Mouse (Mus musculus): ENCODE data around the gene Selenok. TPM values are rescaled to one million over a fixed set of nuclear protein-coding genes. Genes with fewer than 3 reads are reported as not detected.

Selenok gene
- polyA plus RNA-seq, 1 experiment from 2014 or later = 406 TPM

- H3K9ac ChIP-seq = no peak overlapping the region
- H3K27ac ChIP-seq (replicated peaks) = no peak overlapping the region
- H3K27me3 ChIP-seq = no peaks in the 10 kb centered on the region
- H3K4me2 ChIP-seq = no peak overlapping the region
- ATAC-seq (ENCODE audit: low FRiP score, low read depth) = no peak
- WGBS = 92% methylated on average over 8 of the region's 8 CpGs
- no peaks in the 10 kb centered on the region for H3K9me3 ChIP-seq
- H3K36me3 ChIP-seq = no peaks in the 10 kb centered on the region
- no peaks in the 10 kb centered on the region for H3K4me1 ChIP-seq (replicated peaks)
- H3K4me3 ChIP-seq = no peak overlapping the region
Measured at GRCm38 (mm10) chr14:30019375-30019774, 51.3 kb downstream of the Selenok start.

DNA sequence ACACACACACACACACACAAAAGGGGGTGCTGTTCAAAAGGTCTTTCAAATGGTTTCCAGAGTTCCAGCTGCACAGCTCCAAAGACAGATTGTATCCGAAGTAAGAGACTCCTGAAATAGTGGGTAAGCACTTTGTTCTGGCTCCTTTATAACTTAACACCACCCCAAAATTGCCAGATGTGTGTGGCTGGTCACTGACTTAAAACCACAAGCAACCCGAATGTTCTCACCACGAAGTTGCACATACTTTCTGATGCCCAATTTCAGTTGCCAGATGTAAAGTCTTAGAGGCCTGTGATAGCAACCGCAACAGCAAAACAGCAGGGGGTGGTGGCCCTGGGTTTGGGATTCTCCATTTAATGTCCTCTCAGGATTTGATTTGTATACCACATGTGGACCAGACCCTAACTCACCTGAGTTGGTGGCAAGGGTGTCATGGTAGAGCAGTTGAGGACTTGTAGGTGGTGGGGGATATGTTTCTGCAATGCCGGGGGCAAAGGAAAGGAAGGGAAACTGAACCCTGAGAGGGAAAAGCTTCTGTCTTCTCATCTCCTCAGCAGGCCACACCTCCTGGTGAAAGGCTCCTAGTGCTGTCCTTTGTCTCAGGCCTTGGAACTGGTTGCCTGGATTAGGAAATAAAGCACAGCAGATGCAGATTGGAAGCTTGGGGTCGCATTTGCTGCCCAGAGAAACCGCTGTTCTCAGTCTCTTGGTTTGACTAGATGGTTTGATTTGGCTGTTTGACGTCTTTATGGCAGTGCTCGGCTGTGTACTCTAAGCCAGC is 51.9 kb downstream of the Selenok start:
- WGBS = 56% methylated on average over 9 of the region's 9 CpGs
- Histone ChIP-seq H3K27ac (replicated peaks) (no peak overlapping the region), H3K4me1 (replicated peaks) (no peaks in the 10 kb centered on the region), H3K27me3 (no peaks in the 10 kb centered on the region), H3K9ac (no peak overlapping the region), H3K36me3 (no peaks in the 10 kb centered on the region), H3K4me2 (no peak overlapping the region), H3K9me3 (no peaks in the 10 kb centered on the region), H3K4me3 (no peak overlapping the region)
- no peak for ATAC-seq (ENCODE audit: low FRiP score, low read depth)

DNA sequence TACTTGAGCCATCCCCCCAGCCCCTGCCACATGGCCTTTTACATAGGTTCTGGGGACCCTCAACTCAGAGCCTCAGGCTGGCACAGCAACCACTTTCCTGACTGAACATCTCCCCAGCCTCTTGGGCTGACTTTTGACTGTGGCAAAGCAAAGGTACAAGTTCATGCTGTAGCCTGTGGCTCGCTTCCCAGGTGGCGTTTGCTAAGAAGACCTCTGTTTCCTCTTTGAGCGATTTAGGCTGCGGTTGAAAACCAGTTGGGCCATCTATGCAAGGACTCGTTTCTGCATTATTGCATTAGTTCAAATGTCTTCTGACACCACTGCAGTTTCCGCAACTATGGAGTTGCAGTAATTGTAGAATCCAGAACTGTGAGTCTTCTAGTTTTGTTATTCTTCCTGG is 54.4 kb downstream of the Selenok start:
- H3K27me3 ChIP-seq = no peaks in the 10 kb centered on the region
- WGBS = 93% methylated on average over 6 of the region's 6 CpGs
- H3K9ac ChIP-seq = no peak overlapping the region
- no peaks in the 10 kb centered on the region for H3K4me1 ChIP-seq (replicated peaks)
- H3K36me3 ChIP-seq = no peaks in the 10 kb centered on the region
- ATAC-seq (ENCODE audit: low FRiP score, low read depth) = no peak
- no peak overlapping the region for H3K4me2 ChIP-seq
- no peak overlapping the region for H3K4me3 ChIP-seq
- H3K27ac ChIP-seq (replicated peaks) = no peak overlapping the region
- no peaks in the 10 kb centered on the region for H3K9me3 ChIP-seq

DNA sequence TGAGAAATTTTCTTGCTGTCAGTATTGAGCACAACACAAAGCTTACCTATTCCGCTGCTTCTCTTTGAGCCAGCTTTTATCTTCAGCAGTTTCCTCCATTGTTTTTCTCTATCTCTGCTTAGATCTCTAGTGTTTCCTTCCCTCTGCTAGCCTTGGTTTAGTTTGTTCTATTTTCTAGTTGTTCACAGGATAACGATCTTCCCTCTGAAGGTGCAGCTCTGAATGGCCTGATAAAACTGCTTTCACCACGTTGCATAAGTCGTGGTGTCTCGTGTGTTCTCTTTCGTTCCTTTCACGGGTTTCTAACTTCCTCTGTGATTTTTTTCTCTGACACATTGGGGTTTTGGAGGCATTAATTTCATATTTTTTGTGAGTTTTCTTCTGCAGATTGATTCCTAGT is 56.3 kb downstream of the Selenok start:
- H3K4me3 ChIP-seq = no peak overlapping the region
- no peak overlapping the region for H3K4me2 ChIP-seq
- no peaks in the 10 kb centered on the region for H3K36me3 ChIP-seq
- H3K27me3 ChIP-seq = no peaks in the 10 kb centered on the region
- H3K9ac ChIP-seq = no peak overlapping the region
- no peaks in the 10 kb centered on the region for H3K4me1 ChIP-seq (replicated peaks)
- H3K9me3 ChIP-seq = no peaks in the 10 kb centered on the region
- no peak for ATAC-seq (ENCODE audit: low FRiP score, low read depth)
- 61% methylated on average over 7 of the region's 7 CpGs for WGBS
- no peak overlapping the region for H3K27ac ChIP-seq (replicated peaks)

Small RNA genes within 50 kb of the gene (microRNA-seq; reads per million reads assigned to microRNA genes)
- not detected for gene Mir6947

Other genes starting within 250 kb of the Selenok start
- 46.8 and 47.1 TPM in 2 replicates for gene Cacna2d3, start 246.4 kb upstream of the Selenok start, polyA plus RNA-seq (2015; fragmentation: Nextera tagmentation; extraction: Ambion mirVana)
- 73.7 and 82.4 TPM in 2 replicates for gene Actr8, start 10.0 kb downstream of the Selenok start, polyA plus RNA-seq (2015; fragmentation: Nextera tagmentation; extraction: Ambion mirVana)
- 1.8 TPM in 2 replicates for gene Il17rb, start 40.6 kb downstream of the Selenok start, polyA plus RNA-seq (2015; fragmentation: Nextera tagmentation; extraction: Ambion mirVana)
- 0.43 and 0.53 TPM in 2 replicates for gene Chdh, start 40.7 kb downstream of the Selenok start, polyA plus RNA-seq (2015; fragmentation: Nextera tagmentation; extraction: Ambion mirVana)